Mouse (Mus musculus) spleen, postnatal 10 days (tissue): Measurements from ENCODE around the gene Ptpn21.

Experiments used
- DNase-seq, 2 experiments: peaks; one replicate each; pipeline ENCODE4 v3.0.0; 2021 to 2022; ENCODE audit warnings: low spot score in 2 of 2

Ptpn21 gene

GRCm38 (mm10) chr12:98662617-98663016 is 74.6 kb downstream of the Ptpn21 start:
- no peak for DNase-seq

GRCm38 (mm10) chr12:98656873-98657272 is 80.3 kb downstream of the Ptpn21 start:
- DNase-seq, result no peak

- DNase-seq, result no peak
Measured at GRCm38 (mm10) chr12:98644852-98645251, 92.4 kb downstream of the Ptpn21 start.

- DNase-seq, result no peak
Measured at GRCm38 (mm10) chr12:98628260-98628970, 108.8 kb downstream of the Ptpn21 start.

GRCm38 (mm10) chr12:98627392-98628259 is 109.6 kb downstream of the Ptpn21 start, which contains the start of gene Spata7:
Gene Spata7, plus strand, starts transcription at chr12:98628157.
- DNase-seq, result peak; percentile 57 to 84
